Mouse (Mus musculus) c-Kit-positive CD71-positive TER-119-negative erythroid progenitor cells, embryonic 14.5 days (primary cell): ENCODE measurements around the gene Cmtm4.
A peak's percentile ranks its signal among the peaks of the same experiment; 100 is the strongest.

Experiments used
- DNase-seq: peaks from one replicate; pipeline ENCODE4 v3.0.0-alpha.2; 2013; ENCODE audit warnings: low read depth

The Cmtm4 gene

GRCm38 (mm10) chr8:104374864-104375846 lies 20.5 kb downstream of the Cmtm4 start:
- no peak for DNase-seq

GRCm38 (mm10) chr8:104374269-104374668 lies 21.3 kb downstream of the Cmtm4 start:
- no peak for DNase-seq

GRCm38 (mm10) chr8:104373779-104374178 lies 21.8 kb downstream of the Cmtm4 start:
- no peak for DNase-seq

GRCm38 (mm10) chr8:104371121-104371520 lies 24.5 kb downstream of the Cmtm4 start:
- DNase-seq, result no peak

- DNase-seq, result no peak
These were observed 25.5 kb downstream of the Cmtm4 start for GRCm38 (mm10) chr8:104370071-104370470.

- DNase-seq, result no peak
These were observed 26.0 kb downstream of the Cmtm4 start for GRCm38 (mm10) chr8:104369591-104369990.

- no peak for DNase-seq
These were observed 28.2 kb downstream of the Cmtm4 start for GRCm38 (mm10) chr8:104367398-104367797.

GRCm38 (mm10) chr8:104365695-104366094 lies 29.9 kb downstream of the Cmtm4 start:
- no peak for DNase-seq

- DNase-seq, result no peak
These were observed 35.7 kb downstream of the Cmtm4 start for GRCm38 (mm10) chr8:104359778-104360456.

GRCm38 (mm10) chr8:104358637-104359036 lies 37.0 kb downstream of the Cmtm4 start:
- no peak for DNase-seq

GRCm38 (mm10) chr8:104354504-104354903 lies 41.1 kb downstream of the Cmtm4 start:
- DNase-seq, result no peak

- DNase-seq, result no peak
These were observed 42.4 kb downstream of the Cmtm4 start for GRCm38 (mm10) chr8:104353186-104353585.

- DNase-seq, result no peak
These were observed 45.6 kb downstream of the Cmtm4 start for GRCm38 (mm10) chr8:104350047-104350446.

- no peak for DNase-seq
These were observed 46.6 kb downstream of the Cmtm4 start for GRCm38 (mm10) chr8:104348971-104349370.

- no peak for DNase-seq
These were observed 48.9 kb downstream of the Cmtm4 start for GRCm38 (mm10) chr8:104346706-104347105.

GRCm38 (mm10) chr8:104344622-104345021 lies 51.0 kb downstream of the Cmtm4 start:
- no peak for DNase-seq

GRCm38 (mm10) chr8:104343957-104344356 lies 51.6 kb downstream of the Cmtm4 start:
- peak; percentile 74 for DNase-seq

GRCm38 (mm10) chr8:104342426-104342825 lies 53.2 kb downstream of the Cmtm4 start:
- DNase-seq, result no peak

- no peak for DNase-seq
These were observed 53.9 kb downstream of the Cmtm4 start for GRCm38 (mm10) chr8:104341678-104342077.

GRCm38 (mm10) chr8:104341106-104341561 lies 54.5 kb downstream of the Cmtm4 start:
- DNase-seq, result no peak

- no peak for DNase-seq
These were observed 55.1 kb downstream of the Cmtm4 start for GRCm38 (mm10) chr8:104340233-104341105.

GRCm38 (mm10) chr8:104339983-104340232 lies 55.7 kb downstream of the Cmtm4 start:
- no peak for DNase-seq
